Mouse (Mus musculus) forelimb bud, embryonic 11.5 days (tissue): ENCODE measurements at regions not wholly inside any gene's neighbourhood (a gene's known extent, or its start where the extent isn't known, plus 50 kb on each side); places are given as distances from the start of the nearest gene placed in this dataset.
A peak's percentile ranks its signal among the peaks of the same experiment; 100 is the strongest.

Experiments used
- DNase-seq: peaks from one replicate; pipeline ENCODE4 v3.0.0-alpha.2; 2012; ENCODE audit warnings: low read depth, low spot score

DNA sequence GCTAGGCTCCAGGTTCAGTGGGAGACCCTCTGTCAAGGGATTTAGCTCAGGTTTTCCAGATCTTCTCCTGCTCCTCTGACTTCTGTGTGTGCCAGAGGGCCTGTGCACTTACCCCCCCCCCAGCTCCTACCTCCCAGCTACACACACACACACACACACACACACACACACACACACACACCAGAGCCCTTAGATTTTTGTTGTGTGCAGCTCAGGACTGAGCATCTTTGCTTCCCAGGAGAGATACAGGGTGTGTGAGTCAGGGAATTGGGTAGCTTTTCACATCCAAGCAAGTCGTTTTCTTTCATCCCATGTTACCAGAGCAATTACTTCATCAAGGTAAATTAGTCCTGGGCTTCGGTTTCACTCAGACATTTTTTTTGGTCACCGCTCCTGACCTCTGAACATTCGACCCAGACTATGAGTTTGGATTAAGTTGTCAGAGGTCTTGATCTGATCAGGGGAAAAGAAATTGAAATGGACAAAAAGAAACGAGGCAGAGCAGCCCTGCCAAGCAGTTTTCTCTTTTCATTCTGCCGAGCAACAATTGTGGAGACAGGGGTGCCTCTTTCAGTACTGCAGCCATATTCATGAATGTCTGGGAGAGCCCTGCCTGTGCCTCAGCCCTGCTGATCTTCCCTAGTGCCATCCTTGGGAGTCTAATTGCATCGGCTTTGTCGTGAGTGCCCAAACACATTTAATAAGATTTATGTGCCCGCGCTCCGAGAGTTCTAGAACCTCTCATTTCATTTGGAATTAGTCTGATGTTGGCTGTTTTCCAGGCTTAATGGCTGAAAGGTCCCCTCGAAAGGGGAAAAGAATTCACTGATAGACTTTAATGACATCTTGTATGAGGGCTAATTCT lies 241.3 kb downstream of the 1500009L16Rik start:
- DNase-seq = no peak

DNA sequence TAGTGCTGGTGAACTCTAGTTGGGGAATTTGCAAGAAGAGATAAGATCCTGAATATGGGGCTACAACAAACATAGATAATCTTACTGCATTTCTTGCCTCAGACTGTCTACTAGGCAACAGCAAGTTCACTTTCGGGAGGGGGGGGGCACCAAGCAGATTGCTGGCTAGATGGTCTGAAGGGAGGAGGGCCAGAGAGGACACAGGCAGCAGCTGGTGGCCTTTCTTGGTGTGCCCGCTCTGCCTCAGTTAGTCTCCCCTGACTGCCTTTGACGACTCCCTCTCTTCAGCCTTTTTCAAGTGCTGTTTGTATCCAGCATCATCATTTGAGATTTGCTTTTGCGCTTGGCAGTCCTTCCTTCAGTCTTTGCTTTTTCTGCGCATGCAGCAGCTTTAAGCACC lies 242.2 kb downstream of the 1500009L16Rik start:
- DNase-seq = no peak

DNA sequence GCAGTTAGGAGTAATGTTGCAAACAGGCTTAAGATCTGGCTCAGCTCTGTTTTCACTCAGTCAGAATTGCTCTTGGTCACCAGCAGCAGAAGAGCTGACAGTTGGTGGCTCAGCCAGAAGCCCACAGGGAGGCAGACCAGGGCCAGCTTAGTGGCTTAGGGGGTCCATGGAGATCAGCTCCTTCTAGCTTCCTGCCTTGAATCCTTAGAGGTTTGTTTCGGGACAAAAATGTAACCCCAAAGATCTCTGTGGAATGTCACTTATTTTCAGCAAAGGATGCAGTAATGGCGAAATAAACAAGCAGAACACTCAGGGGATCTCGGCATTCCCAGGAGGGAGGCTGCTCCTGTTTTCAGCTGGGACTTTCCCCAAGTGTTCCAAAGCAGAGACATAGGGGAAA lies 247.8 kb downstream of the 1500009L16Rik start:
- no peak for DNase-seq

DNA sequence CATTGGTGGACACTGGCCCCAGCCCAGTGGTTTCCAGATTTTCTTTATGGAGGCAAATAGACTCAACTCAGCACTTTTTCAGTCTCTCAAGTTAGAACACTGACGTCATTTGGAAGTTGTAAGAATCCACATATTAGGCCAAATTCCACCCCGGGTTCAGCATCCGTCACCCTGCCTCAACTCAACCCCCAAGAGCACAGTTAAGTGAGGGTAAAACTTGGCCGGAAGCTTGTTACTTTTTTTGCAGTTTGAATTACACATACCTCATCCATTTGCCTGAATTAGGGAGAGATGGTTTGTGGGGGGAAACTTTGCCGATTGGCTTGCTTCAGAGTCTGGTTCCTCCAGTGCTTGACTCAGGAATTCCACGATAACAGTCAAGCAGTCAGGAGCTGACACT lies 251.9 kb downstream of the 1500009L16Rik start:
- no peak for DNase-seq

DNA sequence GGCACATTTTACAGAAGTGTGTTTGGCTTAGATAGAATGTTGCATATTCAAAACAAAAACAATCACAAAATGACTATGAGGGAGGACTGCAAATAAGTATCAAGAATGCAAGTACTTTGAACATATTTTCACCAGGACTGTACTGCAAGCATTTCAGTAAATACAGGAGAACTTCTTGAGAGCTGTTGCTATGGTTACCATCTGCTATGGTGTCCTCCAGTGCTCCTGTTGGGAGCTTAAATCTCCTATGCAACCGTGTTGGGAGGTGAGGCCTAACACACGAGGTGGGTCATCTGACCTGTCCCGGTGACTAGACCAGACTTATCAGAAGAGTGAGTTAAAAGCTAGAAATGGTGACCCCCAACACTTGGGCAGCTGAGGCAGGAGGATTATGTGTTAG lies 253.9 kb downstream of the 1500009L16Rik start:
- no peak for DNase-seq

DNA sequence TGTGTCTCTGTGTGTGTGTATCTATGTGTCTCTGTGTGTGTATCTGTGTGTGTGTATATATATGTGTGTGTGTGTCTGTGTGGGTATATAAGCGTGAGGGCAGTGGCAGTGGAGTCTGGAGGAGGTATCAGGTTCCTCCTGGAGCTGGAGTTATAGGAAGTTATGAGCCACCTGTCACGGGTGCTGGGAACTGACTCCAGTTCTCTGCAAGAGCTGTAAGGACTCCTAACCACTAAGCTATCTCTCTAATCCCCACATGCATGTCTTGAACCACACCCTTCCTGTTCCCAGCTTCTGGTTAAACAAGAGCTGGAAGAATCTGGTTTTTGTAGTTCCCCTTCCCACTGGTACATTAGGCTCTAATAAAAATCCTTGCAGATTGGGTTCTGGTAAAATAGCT lies 257.3 kb downstream of the 1500009L16Rik start:
- no peak for DNase-seq

DNA sequence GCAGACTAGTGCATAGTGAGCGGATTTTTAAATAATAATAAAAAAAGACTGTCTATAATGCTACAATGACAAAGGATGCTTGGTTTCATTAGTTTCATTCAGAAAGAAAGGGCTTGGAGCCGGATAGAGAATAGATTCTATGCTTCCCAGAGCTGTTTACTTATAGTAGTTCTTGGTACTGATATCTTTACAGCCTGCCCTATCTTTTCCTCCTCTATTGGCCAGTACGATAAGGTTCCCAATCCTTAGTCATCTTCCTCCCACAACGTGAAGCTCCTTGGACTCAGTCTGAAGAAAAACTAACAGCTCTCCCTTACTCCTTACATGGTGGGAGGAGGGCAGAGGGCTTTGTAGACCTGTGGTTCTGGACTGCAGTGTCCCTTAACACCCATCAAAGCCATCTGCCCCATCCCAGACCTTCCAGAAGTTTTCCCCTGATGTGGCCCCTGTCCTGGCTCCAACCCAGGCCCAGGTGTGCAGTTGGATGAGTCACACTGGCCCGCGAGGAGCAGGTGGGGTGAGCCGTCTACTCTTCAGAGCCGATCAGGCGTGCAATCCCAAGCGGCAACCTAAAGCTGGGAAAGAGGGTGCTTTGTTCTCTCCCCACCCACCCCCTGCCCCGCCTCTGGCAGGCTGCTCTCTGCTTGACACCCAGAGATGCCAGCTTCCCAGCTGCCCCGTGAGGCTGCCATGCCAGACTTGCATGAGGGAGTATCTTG lies 262.2 kb downstream of the 1500009L16Rik start:
- DNase-seq = no peak

DNA sequence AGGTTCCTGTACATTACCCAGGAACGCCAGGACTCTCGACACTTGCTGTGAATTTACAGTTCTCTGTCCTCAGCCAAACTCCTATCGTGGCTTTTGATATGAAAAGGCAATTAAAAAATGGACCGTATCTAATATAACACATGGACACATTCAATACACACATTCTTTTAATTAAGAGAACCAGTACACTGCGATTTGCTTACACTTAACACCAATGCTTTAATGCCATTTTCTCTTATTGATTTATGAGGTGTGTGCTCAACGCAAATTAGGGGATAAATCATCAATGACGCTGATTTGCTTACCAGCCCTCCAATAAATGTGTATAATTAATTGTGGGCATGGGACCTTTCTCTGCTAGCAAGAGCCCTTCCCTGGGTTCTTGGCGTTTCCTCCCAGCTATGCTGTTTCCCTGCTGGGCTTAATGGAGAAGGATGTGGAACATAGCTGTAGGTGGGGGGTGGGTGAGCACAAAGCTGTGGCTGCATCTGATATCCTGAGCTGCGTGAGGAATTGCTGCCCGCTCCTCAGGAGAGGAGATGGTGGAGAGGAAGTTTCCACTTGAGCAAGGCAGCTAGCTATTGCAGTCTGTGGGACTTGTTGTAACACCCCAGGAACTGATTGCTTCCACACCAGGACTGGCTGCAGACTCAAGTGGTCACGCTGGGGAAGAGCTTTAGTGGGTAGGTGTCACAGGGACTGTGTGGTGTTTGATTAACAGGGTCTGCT lies 270.1 kb downstream of the 1500009L16Rik start:
- peak; percentile 81 for DNase-seq

DNA sequence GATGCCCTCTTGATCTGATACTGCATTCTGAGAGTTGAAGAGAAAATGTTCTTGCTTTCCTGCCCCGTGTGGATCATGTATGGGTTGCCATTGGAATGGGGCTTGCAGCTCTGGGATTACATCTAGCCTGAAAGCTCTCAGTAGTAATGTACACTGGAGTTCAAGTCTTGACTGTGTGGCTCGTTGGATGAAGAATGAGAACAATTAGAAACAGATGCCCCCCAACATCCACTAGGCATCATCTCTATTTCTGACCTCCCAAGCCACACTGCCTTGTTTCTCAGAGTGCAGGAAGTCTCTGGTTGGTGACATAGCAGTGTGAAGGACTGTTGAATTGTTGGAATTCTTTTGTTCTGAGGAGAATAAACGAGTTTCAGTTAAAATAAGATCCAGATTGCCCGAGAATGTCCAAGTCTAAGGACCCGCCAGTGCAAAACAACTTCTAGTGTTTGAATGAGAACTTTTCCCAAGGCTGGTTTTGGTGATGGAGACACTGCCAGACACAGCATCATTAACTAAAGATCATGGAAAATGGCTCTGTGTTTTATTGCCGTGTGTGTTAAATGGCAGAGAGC lies 272.4 kb downstream of the 1500009L16Rik start:
- peak; percentile 50 for DNase-seq

DNA sequence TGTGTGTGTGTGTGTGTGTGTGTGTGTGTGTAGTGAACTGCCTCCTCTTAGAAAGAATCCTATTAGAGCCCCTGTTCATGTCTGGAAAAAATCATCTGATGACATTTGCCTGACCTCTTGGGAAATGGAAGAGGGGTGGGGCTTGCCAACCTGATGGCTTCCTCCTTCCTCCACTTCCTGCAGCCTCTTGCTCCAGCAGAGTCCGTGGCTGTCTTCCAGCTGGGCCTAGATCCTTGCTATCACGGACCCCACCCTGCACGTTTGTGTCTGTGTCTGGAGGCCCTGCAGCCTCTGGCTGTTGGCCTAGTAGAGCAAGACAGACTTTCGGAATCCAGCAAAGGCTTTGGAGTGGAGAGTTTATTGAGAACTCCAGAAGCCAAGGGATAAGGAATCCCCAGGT lies 273.2 kb downstream of the 1500009L16Rik start:
- DNase-seq = peak; percentile 29

DNA sequence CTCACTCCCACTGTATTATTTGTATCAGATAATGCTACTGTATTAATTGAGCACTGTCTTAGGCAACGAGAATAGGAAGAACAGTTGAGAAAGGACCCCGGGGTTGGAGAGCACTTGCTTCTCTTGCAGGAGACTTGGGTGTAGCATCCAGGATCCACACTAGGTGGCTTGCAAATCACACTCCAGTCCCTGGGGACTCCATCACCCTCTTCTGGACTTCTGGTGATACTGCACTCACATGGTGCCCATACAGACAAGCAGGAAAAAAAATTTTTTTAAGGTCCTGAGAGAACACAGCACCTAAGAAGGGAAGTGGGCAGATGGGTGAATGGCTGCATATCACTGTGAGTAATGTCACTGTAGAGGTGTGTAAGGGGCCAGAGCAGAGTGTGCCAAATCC lies 273.8 kb downstream of the 1500009L16Rik start:
- no peak for DNase-seq

DNA sequence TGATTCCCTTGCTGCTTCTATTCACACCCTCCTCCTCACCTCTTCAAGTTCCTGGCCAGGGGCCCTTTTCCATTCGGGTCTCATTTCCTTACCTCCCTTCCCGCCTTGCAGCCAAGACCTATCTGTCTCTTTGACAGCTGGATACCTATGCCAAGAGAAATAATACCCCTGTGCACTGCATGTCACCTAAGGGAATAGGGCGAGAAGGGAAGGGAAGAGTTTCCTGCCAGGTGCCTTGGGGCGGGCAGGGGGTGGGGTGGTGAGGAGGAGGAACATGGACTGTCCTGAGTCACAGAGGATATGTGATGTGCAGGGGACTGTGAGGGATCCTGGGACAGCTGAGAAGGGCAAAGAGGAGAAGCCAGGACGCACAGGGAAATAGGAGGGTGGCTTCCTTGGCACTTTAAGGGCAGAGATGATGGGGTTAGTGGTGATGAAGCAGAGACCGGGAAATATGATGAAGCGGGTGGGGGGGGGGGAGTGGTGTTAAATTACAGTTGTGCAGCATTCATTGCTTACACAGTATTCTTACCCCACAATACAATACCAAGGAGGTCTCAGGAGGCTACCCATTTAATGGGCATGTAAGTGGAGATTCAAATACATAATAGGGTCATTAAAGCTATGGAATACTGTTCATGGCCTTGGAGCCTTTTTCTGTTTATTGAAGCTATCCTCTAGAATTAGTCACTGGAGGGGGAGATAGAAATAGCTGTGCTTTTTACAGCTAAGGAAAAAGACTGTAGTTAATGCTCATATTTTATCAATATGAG lies 278.0 kb downstream of the 1500009L16Rik start:
- no peak for DNase-seq

DNA sequence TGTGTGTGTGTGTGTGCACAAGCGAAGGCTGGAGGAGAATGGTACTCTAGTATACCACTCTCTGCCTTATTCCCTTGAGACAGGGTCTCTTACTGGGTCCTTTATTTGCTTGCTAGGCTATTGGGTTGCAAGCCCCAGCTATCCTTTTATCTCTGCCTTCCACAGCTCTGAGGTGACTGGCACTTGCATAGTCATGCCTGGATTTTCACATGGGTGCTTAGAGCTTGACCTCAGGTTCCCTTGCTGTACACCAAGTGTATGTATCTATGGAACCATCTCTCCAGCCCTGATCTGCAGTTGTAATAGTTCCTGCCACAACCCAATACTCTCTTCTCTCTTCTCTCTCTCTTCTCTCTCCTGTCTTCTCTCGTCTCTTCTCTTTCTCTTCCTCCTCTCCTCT lies 280.1 kb downstream of the 1500009L16Rik start:
- DNase-seq = no peak

DNA sequence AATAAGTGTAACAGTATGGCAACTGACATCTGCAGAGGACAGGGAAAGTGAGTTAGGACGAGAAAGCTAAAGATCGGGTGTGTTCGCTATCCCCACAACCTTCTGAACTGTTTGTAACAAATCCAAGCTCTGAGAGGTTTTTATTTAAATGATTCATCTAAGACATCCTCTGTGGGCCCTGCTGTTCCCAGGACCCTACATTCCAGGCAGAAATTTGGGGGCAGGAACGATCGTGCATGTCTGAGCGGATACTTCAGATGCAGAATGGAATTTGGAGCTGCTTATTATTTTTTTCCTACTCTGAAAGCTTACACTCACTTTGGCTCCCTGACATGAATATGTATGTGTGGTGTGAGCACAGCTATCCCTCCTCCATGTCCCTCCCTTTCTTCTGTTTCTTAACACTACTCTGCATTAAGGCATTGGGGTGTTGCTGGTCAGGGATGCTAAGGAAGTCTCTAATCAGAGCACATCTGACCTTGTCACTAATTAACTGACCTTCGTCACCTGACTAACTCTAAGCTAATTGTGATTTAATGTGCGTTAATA lies 281.0 kb downstream of the 1500009L16Rik start:
- DNase-seq = no peak

DNA sequence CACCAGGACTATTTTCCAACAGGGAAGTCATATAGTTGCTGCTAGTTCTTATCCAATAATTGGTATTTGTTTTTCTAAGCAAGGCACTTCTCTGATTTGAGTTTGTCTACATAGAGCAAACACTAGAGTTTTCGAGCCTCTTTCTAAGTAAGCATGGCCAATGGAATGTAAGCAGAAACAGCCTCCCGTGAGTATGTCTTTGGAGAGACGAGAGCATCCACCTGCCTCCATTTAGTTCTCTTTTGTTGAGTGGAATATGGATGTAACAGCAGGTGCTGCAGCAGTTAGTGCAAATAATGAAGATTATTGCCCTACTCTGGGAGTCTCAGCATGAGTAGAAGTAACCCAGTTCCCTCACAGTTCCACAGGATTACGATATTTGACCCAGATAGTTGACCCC lies 286.3 kb downstream of the 1500009L16Rik start:
- no peak for DNase-seq

DNA sequence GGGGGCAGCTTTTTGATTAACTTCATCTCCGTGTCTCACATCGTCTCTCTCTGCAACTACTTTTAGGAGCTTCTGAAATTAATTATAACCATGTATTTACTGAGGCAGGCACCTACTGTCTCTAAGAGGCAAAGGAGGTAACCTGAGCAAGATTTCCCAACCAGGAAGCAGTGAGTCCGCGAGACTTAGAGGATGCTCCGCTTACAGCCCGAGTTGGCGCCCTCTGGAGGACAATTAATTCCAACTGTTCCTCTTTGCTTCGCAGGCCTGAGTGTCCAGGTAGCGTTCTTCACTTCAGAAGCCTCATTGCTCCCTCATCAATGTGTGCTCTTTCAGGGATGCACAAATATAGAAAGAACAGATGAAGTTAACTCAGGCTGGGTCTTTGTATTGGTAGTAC lies 296.7 kb downstream of the 1500009L16Rik start:
- DNase-seq = peak; percentile 69

DNA sequence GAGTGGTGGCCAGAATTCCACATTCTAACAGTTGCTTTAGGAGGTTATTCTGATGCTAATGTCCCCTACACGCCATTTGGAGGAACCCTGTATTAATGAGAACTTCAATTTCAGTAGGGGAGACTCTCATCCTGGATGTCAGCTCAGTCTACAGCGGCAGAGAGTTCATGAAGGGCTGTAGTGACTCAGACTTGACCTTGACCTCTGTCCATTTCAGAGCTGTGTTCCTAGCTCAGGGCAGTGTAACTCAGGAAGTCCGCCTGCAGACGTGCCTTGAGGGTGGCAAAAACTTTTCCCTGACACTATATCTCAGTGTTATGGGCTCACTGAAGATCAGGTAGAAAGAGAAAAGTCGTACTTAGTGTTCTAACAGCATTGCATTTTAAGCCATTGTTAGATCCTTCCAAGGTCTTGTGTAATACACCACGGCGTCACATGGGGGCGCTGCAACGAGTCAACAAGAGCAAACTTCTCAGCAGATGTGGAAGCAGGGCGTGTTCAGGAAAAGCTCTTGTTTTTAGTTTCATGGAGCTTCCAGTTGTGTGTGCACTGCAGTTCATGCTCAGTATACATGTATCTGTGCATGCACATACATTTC lies 297.5 kb downstream of the 1500009L16Rik start:
- DNase-seq = peak; percentile 40

DNA sequence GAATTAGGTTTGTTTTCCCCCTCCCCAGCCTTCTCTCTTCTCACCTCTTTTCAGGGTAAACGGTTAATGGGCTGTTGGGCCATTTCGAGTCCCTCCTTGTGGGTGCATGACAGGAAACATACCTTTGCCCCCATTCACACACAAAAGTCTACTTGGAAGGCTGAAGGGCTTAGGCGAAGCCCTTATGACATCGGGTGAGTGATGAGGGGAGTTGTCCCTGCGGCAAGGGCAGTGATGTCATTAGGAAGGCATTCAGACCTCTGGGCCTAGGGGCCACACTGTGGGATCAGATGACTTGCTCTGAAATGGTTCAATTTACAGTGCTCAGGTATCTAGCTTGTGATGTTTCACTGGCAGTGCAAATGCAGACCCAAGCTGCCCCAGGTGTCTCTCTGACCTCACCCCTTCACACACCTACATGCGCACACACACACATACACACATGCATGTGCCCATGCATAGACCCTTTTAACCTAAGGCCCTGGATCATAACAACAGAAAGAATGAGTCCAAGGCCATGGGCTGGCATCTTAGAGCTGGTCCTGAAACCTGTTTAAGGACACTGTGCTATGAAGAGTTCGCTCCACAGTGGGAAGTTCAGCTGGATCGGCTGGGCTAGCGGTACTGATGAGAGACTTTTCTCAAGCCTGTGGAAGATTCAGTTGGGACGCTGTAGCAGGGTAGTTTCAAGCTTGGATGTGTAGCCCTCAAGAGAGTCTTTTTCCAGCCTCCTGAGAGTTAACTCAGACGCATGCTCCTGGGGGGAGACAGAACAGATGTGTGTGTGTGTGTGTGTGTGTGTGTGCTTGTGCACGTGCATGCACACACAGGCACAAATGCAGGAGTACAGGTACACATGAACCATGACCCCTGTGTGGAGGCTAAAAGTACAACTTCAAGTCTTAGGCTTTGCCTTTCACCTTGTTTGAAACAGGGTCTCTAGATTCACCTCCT lies 298.8 kb downstream of the 1500009L16Rik start:
- DNase-seq = peak; percentile 32

DNA sequence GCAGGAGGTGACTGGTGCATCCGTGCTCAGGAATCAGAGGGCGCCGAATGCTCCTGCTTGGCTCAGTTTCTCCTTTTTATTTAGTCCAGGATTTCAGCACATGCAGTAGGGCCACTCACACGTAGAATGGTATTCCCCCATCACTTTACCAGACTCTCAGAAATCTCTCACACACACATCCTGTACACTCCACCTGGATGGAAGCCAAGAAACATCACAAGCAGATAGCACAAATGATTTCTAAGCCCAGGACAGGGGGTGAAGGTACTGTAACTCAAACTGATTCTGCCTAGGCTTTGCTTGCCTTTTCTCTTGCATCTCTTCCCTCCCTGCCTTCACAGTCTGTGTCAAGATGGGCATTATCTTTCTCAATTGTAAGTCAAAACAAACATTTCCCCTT lies 301.6 kb downstream of the 1500009L16Rik start:
- DNase-seq = no peak
